Mouse (Mus musculus) heart, adult 8-10 months (tissue): ENCODE measurements around the gene Cdr2l. TPM values are rescaled to one million over a fixed set of nuclear protein-coding genes. Genes with fewer than 3 reads are reported as not detected.

Experiments
- DNase-seq: peaks from one replicate; pipeline ENCODE4 v3.0.0; 2022; ENCODE audit warnings: low spot score
- total RNA-seq, 4 experiments: library from RNA; stranded (reverse); gene quantifications; 2 replicates each; pipeline ENCODE4 v1.2.4; 2022

Gene Cdr2l
- total RNA-seq, 4 experiments from 2014 or later: 4.1 to 5.3 (median 4.8) TPM

GRCm38 (mm10) chr11:115441417-115441816 is 59.7 kb downstream of the Cdr2l start:
- DNase-seq: no peak

Other genes with a start within 250 kb of the Cdr2l start
- under 1 TPM in 3 of 4 experiments, not detected in 1; 0.13 to 0.89 (median 0.22) TPM for gene Cd300lf, start 247.9 kb upstream of the Cdr2l start, total RNA-seq
- 1 to 10 TPM; 7.3 to 8.5 (median 8.5) TPM for gene Slc9a3r1, start 218.6 kb upstream of the Cdr2l start, total RNA-seq
- gene Tmem104, start 194.4 kb upstream of the Cdr2l start, total RNA-seq: 10 to 100 TPM in 1 of 4 experiments, 1 to 10 TPM in 3; 8.7 to 10.9 (median 9.1) TPM
- gene Nat9, start 194.1 kb upstream of the Cdr2l start, total RNA-seq: 10 to 100 TPM; 25.0 to 34.9 (median 25.9) TPM
- gene Grin2c, start 114.7 kb upstream of the Cdr2l start, total RNA-seq: under 1 TPM; 0.09 to 0.65 (median 0.23) TPM
- gene Fdxr, start 104.9 kb upstream of the Cdr2l start, total RNA-seq: 1 to 10 TPM; 9.1 to 10.0 (median 9.6) TPM
- gene Fads6, start 84.3 kb upstream of the Cdr2l start, total RNA-seq: 1 to 10 TPM; 2.0 to 3.5 (median 2.3) TPM
- gene Otop2, start 74.8 kb upstream of the Cdr2l start, total RNA-seq: not detected
- gene Ush1g, start 59.9 kb upstream of the Cdr2l start, total RNA-seq: under 1 TPM; 0.09 to 0.28 (median 0.25) TPM
- not detected for gene Otop3, start 47.2 kb upstream of the Cdr2l start, total RNA-seq
- gene Hid1, start 14.2 kb upstream of the Cdr2l start, total RNA-seq: 1 to 10 TPM; 3.4 to 4.3 (median 4.1) TPM
- gene Mrpl58, start 21.8 kb downstream of the Cdr2l start, total RNA-seq: 100 to 1,000 TPM; 139 to 160 (median 146) TPM
- gene Atp5h, start 38.0 kb downstream of the Cdr2l start, total RNA-seq: 1,000 to 10,000 TPM; 2,233 to 2,384 (median 2,275) TPM
- 10 to 100 TPM; 29.3 to 34.0 (median 29.7) TPM for gene Kctd2, start 38.2 kb downstream of the Cdr2l start, total RNA-seq
- gene Trim80, start 58.6 kb downstream of the Cdr2l start, total RNA-seq: under 1 TPM in 1 of 4 experiments, not detected in 3; 0.16 TPM
- gene Slc16a5, start 80.6 kb downstream of the Cdr2l start, total RNA-seq: not detected
- gene Armc7, start 93.8 kb downstream of the Cdr2l start, total RNA-seq: 1 to 10 TPM; 1.2 to 2.2 (median 1.9) TPM
- gene Nt5c, start 109.9 kb downstream of the Cdr2l start, total RNA-seq: 10 to 100 TPM in 2 of 4 experiments, 1 to 10 TPM in 2; 8.7 to 14.9 (median 10.1) TPM
- gene Jpt1, start 132.5 kb downstream of the Cdr2l start, total RNA-seq: 100 to 1,000 TPM; 114 to 126 (median 121) TPM
- gene Sumo2, start 154.4 kb downstream of the Cdr2l start, total RNA-seq: 100 to 1,000 TPM; 166 to 179 (median 176) TPM
- 10 to 100 TPM; 15.7 to 24.4 (median 19.2) TPM for gene Nup85, start 182.5 kb downstream of the Cdr2l start, total RNA-seq
- 100 to 1,000 TPM in 1 of 4 experiments, 10 to 100 TPM in 3; 80.5 to 101 (median 85.0) TPM for gene Mrps7, start 222.0 kb downstream of the Cdr2l start, total RNA-seq
- gene Gga3, start 222.1 kb downstream of the Cdr2l start, total RNA-seq: 10 to 100 TPM; 13.0 to 19.0 (median 15.8) TPM
- gene Mif4gd, start 231.1 kb downstream of the Cdr2l start, total RNA-seq: 10 to 100 TPM; 40.8 to 52.0 (median 45.0) TPM
- 10 to 100 TPM; 31.4 to 40.9 (median 34.9) TPM for gene Slc25a19, start 246.4 kb downstream of the Cdr2l start, total RNA-seq